Mouse (Mus musculus) forebrain, embryonic 14.5 days (tissue): ENCODE measurements around the gene Ckmt2. TPM values are rescaled to one million over a fixed set of nuclear protein-coding genes. Genes with fewer than 3 reads are reported as not detected.

Experiments used
- ATAC-seq: fragments of 200-750 bp; cut with Nextera tagmentation; 2 replicates; pipeline ENCODE4 v1.8.0; 2017; ENCODE audit warnings: mild to moderate bottlenecking, moderate library complexity
- DNase-seq: peaks from one replicate; pipeline ENCODE4 v3.0.0-alpha.2; 2015; ENCODE audit warnings: low spot score
- H3K27ac ChIP-seq: fragments of 300-500 bp; sonication (generic); 2 replicates; pipeline ENCODE4 v1.5.1; 2014; ENCODE audit warnings: low read depth, mild to moderate bottlenecking, control low read depth, low read length, moderate library complexity
- H3K27me3 ChIP-seq: fragments of 300-500 bp; sonication (generic); replicated peaks from 2 replicates; pipeline ENCODE4 v1.6.1; 2014; ENCODE audit warnings: low read length, control low read depth, mixed read lengths; ENCODE audit not compliant: control insufficient read depth, insufficient read depth
- H3K36me3 ChIP-seq: fragments of 300-500 bp; sonication (generic); 2 replicates; pipeline ENCODE4 v1.6.1; 2014; ENCODE audit warnings: low read length, control low read depth; ENCODE audit not compliant: control insufficient read depth, insufficient read depth
- H3K4me1 ChIP-seq: fragments of 300-500 bp; sonication (generic); 2 replicates; pipeline ENCODE4 v1.6.1; 2014; ENCODE audit warnings: antibody characterized with exemption, low read length, control low read depth; ENCODE audit not compliant: control insufficient read depth, insufficient read depth
- H3K4me2 ChIP-seq: fragments of 300-500 bp; sonication (generic); 2 replicates; pipeline ENCODE4 v1.6.1; 2014; ENCODE audit warnings: mild to moderate bottlenecking, control low read depth, low read length
- H3K4me3 ChIP-seq: fragments of 300-500 bp; sonication (generic); 2 replicates; pipeline ENCODE4 v1.5.1; 2014; ENCODE audit warnings: low read depth, low read length, control low read depth
- H3K9ac ChIP-seq: fragments of 300-500 bp; sonication (generic); 2 replicates; pipeline ENCODE4 v1.6.1; 2014; ENCODE audit warnings: mild to moderate bottlenecking, low read length, control low read depth, moderate library complexity
- H3K9me3 ChIP-seq: fragments of 300-500 bp; sonication (generic); replicated peaks from 2 replicates; pipeline ENCODE4 v1.6.1; 2016; ENCODE audit warnings: low read length, control low read depth, mixed read lengths; ENCODE audit not compliant: control insufficient read depth
- WGBS: fragments of 180-500 bp; shearing (Covaris S2); extraction: QIAGEN DNeasy Blood & Tissue Kit; methylation state at CpG from one replicate; pipeline ENCODE4 v1.1.7; 2014; 5-methylcytosine and 5-hydroxymethylcytosine counted together
- polyA plus RNA-seq: library from polyadenylated mRNA; unstranded; fragments of >200 nt; fragmentation: Nextera tagmentation; extraction: Ambion mirVana; gene quantifications from 2 replicates; pipeline ENCODE4 v1.2.1, GENCODE M21; 2014

The Ckmt2 gene
- polyA plus RNA-seq, 1 experiment from 2014 or later: not detected

GRCm38 (mm10) chr13:91827876-91828275 is 48.8 kb downstream of the Ckmt2 start:
- no peaks in the 10 kb centered on the region for H3K27me3 ChIP-seq
- no peaks in the 10 kb centered on the region for H3K36me3 ChIP-seq
- H3K4me3 ChIP-seq: no peak overlapping the region
- DNase-seq: no peak
- no peaks in the 10 kb centered on the region for H3K4me1 ChIP-seq
- no peak overlapping the region for H3K27ac ChIP-seq
- H3K4me2 ChIP-seq: no peak overlapping the region
- no peak overlapping the region for H3K9ac ChIP-seq
- H3K9me3 ChIP-seq: no peaks in the 10 kb centered on the region
- ATAC-seq: no peak

- Histone ChIP-seq H3K9me3 (no peaks in the 10 kb centered on the region), H3K4me2 (no peak overlapping the region), H3K4me1 (no peaks in the 10 kb centered on the region), H3K27ac (no peak overlapping the region), H3K27me3 (no peaks in the 10 kb centered on the region), H3K36me3 (no peaks in the 10 kb centered on the region), H3K4me3 (no peak overlapping the region), H3K9ac (no peak overlapping the region)
- DNase-seq: no peak
- ATAC-seq: no peak
- 92% methylated on average over 2 of the region's 2 CpGs for WGBS
Observed at GRCm38 (mm10) chr13:91826066-91826465, 50.6 kb downstream of the Ckmt2 start.

GRCm38 (mm10) chr13:91824845-91825550 is 51.7 kb downstream of the Ckmt2 start:
- Histone ChIP-seq H3K36me3 (no peaks in the 10 kb centered on the region), H3K9me3 (no peaks in the 10 kb centered on the region), H3K27ac (no peak overlapping the region), H3K27me3 (no peaks in the 10 kb centered on the region), H3K4me1 (no peaks in the 10 kb centered on the region), H3K9ac (no peak overlapping the region), H3K4me2 (no peak overlapping the region), H3K4me3 (no peak overlapping the region)
- no peak for DNase-seq
- ATAC-seq: no peak
- WGBS: 74% methylated on average over 4 of the region's 4 CpGs

GRCm38 (mm10) chr13:91823735-91824134 is 53.0 kb downstream of the Ckmt2 start:
- DNase-seq (peak; percentile 27), ATAC-seq (no peak)
- Histone ChIP-seq H3K27me3 (no peaks in the 10 kb centered on the region), H3K4me2 (no peak overlapping the region), H3K9ac (no peak overlapping the region), H3K36me3 (no peaks in the 10 kb centered on the region), H3K4me3 (no peak overlapping the region), H3K4me1 (no peaks in the 10 kb centered on the region), H3K9me3 (no peaks in the 10 kb centered on the region), H3K27ac (no peak overlapping the region)
- WGBS: 37% methylated on average over 6 of the region's 6 CpGs

GRCm38 (mm10) chr13:91814670-91815069 is 62.0 kb downstream of the Ckmt2 start:
- Histone ChIP-seq H3K27ac (no peak overlapping the region), H3K9ac (no peak overlapping the region), H3K4me1 (no peaks in the 10 kb centered on the region), H3K9me3 (no peaks in the 10 kb centered on the region), H3K36me3 (no peaks in the 10 kb centered on the region), H3K27me3 (no peaks in the 10 kb centered on the region), H3K4me2 (no peak overlapping the region), H3K4me3 (no peak overlapping the region)
- WGBS: 79% methylated on average over 5 of the region's 5 CpGs
- ATAC-seq (no peak), DNase-seq (no peak)

- no peak overlapping the region for H3K4me3 ChIP-seq
- H3K9ac ChIP-seq: no peak overlapping the region
- H3K9me3 ChIP-seq: no peaks in the 10 kb centered on the region
- 43% methylated on average over 2 of the region's 2 CpGs for WGBS
- peaks cover 14% of the 10 kb centered on the region for H3K36me3 ChIP-seq
- ATAC-seq: no peak
- no peaks in the 10 kb centered on the region for H3K27me3 ChIP-seq
- DNase-seq: peak; percentile 68
- no peak overlapping the region for H3K27ac ChIP-seq
- peaks cover 5% of the 10 kb centered on the region for H3K4me1 ChIP-seq
- no peak overlapping the region for H3K4me2 ChIP-seq
Observed at GRCm38 (mm10) chr13:91809476-91809875, 67.2 kb downstream of the Ckmt2 start.

- WGBS: 42% methylated on average over 20 of the region's 20 CpGs
- Histone ChIP-seq H3K4me2 (peak overlapping the region; percentile 55), H3K27me3 (no peaks in the 10 kb centered on the region), H3K9me3 (no peaks in the 10 kb centered on the region), H3K27ac (peak overlapping the region; percentile 93), H3K9ac (peak overlapping the region; percentile 96), H3K4me3 (peak overlapping the region; percentile 94), H3K4me1 (peaks cover 5% of the 10 kb centered on the region), H3K36me3 (peaks cover 17% of the 10 kb centered on the region)
- ATAC-seq: no peak
- DNase-seq: peak; percentile 27
Observed at GRCm38 (mm10) chr13:91807874-91808575, 68.7 kb downstream of the Ckmt2 start.

- peak; percentile 99 for ATAC-seq
- under 1% methylated on average over 49 of the region's 50 CpGs for WGBS
Observed at GRCm38 (mm10) chr13:91807155-91807839, 69.4 kb downstream of the Ckmt2 start, which contains the start of gene Zcchc9. Gene Zcchc9 (minus strand): TSS chr13:91807705.

More at GRCm38 (mm10) chr13:91807155-91807839, 69.4 kb downstream of the Ckmt2 start, which contains the start of gene Zcchc9:
- Histone ChIP-seq H3K36me3 (peaks cover 17% of the 10 kb centered on the region), H3K4me1 (peaks cover 5% of the 10 kb centered on the region), H3K4me3 (peak within 1 kb of the TSS; percentile 94), H3K27ac (peak within 1 kb of the TSS; percentile 93), H3K9me3 (no peaks in the 10 kb centered on the region), H3K4me2 (peak within 1 kb of the TSS; percentile 55), H3K9ac (peak within 1 kb of the TSS; percentile 96), H3K27me3 (no peaks in the 10 kb centered on the region)
- peak; percentile 95 for DNase-seq
